Mouse (Mus musculus): ENCODE measurements around the gene Cdh1. TPM values are rescaled to one million over a fixed set of nuclear protein-coding genes. Genes with fewer than 3 reads are reported as not detected.
"Not testable (repeated sequence)": the region's sequence is repeated elsewhere in the genome, so short reads cannot be mapped to it uniquely, and the experiment has no call there.

Cdh1 gene
- total RNA-seq, 1 experiment from 2014 or later: 0.60 TPM

DNA sequence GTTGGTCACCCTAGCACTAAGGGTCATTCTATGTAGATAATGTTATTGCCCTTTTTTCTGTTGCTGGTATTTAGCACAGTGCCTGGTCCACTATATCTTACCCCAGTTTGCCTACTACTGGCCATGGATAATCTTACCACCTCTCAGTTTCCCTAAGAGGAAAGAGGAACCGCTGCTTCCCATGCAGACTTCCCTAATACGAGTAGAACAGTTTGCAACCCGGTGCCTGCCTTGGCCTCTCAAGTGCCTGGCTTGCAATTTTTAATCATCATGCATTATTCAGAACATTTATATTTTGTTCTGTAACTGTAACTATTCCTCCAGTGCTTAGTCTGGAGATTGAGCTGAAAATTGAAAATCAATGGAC, 17.5 kb upstream of the Cdh1 start:
- no peak for ATAC-seq (replicated peaks in 1 of 2; ENCODE audit: insufficient read depth in 1 of 2, low FRiP score in 2 of 2, low TSS enrichment in 1 of 2, low read depth in 1 of 2, poor library complexity in 2 of 2, severe bottlenecking in 2 of 2)

GRCm38 (mm10) chr8:106586896-106587295, 16.3 kb upstream of the Cdh1 start:
- no peak for ATAC-seq (replicated peaks in 1 of 2; ENCODE audit: insufficient read depth in 1 of 2, low FRiP score in 2 of 2, low TSS enrichment in 1 of 2, low read depth in 1 of 2, poor library complexity in 2 of 2, severe bottlenecking in 2 of 2)

DNA sequence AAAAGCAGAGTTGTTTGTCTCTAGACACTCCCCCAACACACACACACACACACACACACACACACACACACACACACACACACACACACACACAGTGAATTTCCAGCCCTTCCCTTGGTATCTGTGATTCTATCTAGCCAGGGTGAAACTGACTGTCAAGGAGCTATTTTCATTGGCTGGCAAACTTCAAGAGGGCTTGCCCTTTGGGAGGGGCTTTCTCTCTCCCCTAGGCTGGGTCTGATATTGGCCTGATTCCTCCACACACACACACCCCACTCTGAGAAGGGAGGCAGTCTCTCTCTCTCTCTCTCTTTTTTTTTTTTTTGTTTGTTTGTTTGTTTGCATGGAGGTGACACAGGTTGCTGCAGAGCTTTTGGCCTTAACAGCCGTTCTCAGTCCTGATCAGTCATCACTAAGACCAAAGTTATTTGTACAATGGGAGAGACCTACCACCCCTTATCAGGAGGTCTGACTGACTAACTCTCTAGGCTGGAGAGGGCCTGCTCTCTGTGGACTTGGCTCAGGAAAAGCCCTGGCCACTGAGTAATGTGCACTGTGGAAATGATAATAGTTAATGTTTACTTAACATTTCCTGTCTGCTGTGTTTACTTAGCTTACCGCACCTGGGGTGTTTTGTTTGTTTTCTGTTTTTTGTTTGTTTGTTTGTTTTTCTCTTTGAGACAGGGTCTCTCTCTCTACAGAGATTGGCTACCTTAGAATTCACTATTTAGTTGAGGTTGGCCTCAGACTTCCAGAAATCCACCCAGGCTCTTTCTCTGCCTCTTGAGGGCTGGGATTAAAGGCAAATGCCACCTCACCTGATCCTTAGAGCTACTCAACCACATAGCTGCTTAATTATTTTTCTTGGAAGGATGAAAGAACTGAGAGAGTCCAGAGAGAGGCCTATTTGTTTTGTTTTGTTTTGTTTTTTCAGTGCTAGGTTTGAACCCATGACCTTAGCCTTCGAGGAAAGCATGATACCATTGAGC, 14.4 kb upstream of the Cdh1 start:
- no peak for ATAC-seq (replicated peaks in 1 of 2; ENCODE audit: insufficient read depth in 1 of 2, low FRiP score in 2 of 2, low TSS enrichment in 1 of 2, low read depth in 1 of 2, poor library complexity in 2 of 2, severe bottlenecking in 2 of 2)

DNA sequence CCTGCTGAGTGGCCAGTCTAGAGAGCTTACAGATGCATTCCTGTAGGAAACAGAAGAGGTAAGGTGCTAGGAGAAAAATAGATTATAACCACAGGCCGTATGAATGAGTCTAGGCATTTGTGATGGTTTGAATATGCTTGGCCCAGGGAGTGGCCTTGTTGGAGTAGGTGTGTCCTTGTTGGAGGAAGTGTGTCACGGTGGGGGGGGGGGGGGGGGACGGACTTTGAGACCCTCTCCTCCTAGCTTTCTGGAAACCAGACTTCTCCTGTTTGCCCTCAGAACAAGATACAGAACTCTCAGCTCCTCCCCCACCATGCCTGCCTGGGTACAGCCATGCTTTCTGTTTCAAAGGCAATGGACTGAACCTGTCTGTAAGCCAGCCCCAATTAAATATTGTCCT, 10.7 kb upstream of the Cdh1 start:
- ATAC-seq (replicated peaks in 1 of 2; ENCODE audit: insufficient read depth in 1 of 2, low FRiP score in 2 of 2, low TSS enrichment in 1 of 2, low read depth in 1 of 2, poor library complexity in 2 of 2, severe bottlenecking in 2 of 2): no peak

- not testable (repeated sequence) for ATAC-seq (replicated peaks in 1 of 2; ENCODE audit: insufficient read depth in 1 of 2, low FRiP score in 2 of 2, low TSS enrichment in 1 of 2, low read depth in 1 of 2, poor library complexity in 2 of 2, severe bottlenecking in 2 of 2)
Measured at GRCm38 (mm10) chr8:106595623-106596022, 7.5 kb upstream of the Cdh1 start.

- no peak for ATAC-seq (replicated peaks in 1 of 2; ENCODE audit: insufficient read depth in 1 of 2, low FRiP score in 2 of 2, low TSS enrichment in 1 of 2, low read depth in 1 of 2, poor library complexity in 2 of 2, severe bottlenecking in 2 of 2)
Measured at GRCm38 (mm10) chr8:106597067-106597466, 6.1 kb upstream of the Cdh1 start.

- no peak for ATAC-seq (replicated peaks in 1 of 2; ENCODE audit: insufficient read depth in 1 of 2, low FRiP score in 2 of 2, low TSS enrichment in 1 of 2, low read depth in 1 of 2, poor library complexity in 2 of 2, severe bottlenecking in 2 of 2)
Measured at GRCm38 (mm10) chr8:106599265-106599979, 3.7 kb upstream of the Cdh1 start.

GRCm38 (mm10) chr8:106603933-106604332, 782 bp downstream of the Cdh1 start:
- ATAC-seq (replicated peaks in 1 of 2; ENCODE audit: insufficient read depth in 1 of 2, low FRiP score in 2 of 2, low TSS enrichment in 1 of 2, low read depth in 1 of 2, poor library complexity in 2 of 2, severe bottlenecking in 2 of 2): no peak

DNA sequence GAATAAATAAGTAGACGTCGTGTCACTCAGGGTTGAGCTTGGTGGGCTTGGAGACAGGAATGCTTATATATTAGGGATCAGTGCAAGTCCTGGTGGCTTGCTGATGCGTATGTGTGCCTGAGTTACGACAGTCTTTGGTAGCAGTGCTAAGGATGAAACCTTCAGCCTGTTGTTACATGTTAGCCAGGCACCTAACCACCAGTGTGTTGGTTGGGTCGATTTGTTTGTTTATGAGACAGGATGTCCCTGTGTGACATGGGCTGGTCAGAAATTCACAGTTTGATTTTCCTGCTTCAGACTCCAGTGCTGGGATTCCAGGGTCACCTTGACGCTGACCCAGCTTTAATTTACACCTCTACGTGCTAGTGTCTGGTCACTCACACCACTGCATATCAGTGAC, 2.5 kb downstream of the Cdh1 start:
- no peak for ATAC-seq (replicated peaks in 1 of 2; ENCODE audit: insufficient read depth in 1 of 2, low FRiP score in 2 of 2, low TSS enrichment in 1 of 2, low read depth in 1 of 2, poor library complexity in 2 of 2, severe bottlenecking in 2 of 2)

DNA sequence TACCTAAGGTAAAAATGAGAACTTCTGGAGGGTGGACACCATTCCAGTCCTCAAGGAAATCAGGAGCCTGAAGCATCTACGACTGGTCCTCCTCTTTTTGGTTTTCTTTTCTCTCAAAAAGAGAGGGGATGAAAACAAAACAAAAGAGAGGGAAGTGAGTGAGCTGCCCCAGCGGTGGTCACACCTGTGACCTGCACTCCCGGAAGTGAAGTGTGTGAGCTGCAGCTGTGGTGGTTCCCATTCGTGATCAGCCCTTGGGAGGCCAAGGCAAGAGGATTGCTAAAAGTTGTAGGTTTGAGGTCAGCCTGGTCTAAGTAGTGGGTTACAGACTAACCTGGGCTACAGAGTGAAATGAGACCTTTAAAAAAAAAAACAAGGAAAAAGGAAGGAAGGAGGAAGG, 3.0 kb downstream of the Cdh1 start:
- ATAC-seq (replicated peaks in 1 of 2; ENCODE audit: insufficient read depth in 1 of 2, low FRiP score in 2 of 2, low TSS enrichment in 1 of 2, low read depth in 1 of 2, poor library complexity in 2 of 2, severe bottlenecking in 2 of 2): no peak

DNA sequence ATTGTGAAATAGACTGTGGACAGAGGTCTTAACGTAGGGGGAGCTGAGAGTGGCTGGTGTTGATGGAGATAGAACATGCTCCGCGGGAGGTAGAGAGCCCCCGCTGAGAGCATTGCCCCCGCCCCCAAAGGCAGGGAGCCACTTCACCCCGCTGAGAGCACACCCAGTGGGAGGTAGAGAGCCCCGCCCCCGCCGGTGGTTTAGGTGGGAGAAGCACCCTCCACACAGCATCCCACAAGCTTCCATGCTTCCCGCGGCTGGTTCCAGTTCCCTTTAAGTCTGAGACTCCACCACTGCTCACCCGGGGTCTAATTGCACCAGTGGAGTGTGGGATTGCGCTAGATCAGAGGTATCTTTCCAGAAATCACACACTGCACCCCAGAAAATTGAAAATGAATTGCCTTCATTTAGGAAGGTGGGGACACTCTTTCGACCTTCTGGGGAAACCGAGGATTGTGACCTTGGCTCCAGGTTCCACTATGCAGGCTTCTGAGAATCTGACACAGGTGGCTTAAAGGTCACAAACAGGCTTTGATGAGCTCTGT, 3.5 kb downstream of the Cdh1 start:
- ATAC-seq (replicated peaks in 1 of 2; ENCODE audit: insufficient read depth in 1 of 2, low FRiP score in 2 of 2, low TSS enrichment in 1 of 2, low read depth in 1 of 2, poor library complexity in 2 of 2, severe bottlenecking in 2 of 2): no peak

- not testable (repeated sequence) for ATAC-seq (replicated peaks in 1 of 2; ENCODE audit: insufficient read depth in 1 of 2, low FRiP score in 2 of 2, low TSS enrichment in 1 of 2, low read depth in 1 of 2, poor library complexity in 2 of 2, severe bottlenecking in 2 of 2)
Measured at GRCm38 (mm10) chr8:106607783-106608182, 4.6 kb downstream of the Cdh1 start.

DNA sequence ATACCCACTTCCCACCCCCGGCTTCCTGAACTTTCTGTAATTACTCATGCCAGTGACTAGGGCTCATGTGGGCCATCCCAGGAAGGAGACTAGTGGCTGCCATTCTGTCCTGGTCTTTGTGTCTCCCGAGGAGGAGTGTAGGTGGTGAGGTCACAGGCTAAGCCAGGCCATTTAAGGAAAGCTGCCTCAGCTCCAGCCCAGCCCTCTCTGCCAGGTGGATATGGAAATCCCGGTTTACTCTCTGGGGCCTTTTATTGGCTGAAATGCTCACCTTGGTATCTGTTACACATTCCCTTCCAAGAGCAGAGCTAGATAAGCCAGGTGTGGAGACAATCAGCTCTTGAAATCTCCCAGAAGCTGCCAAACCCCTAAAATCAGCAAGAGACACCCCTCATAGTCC, 5.3 kb downstream of the Cdh1 start:
- no peak for ATAC-seq (replicated peaks in 1 of 2; ENCODE audit: insufficient read depth in 1 of 2, low FRiP score in 2 of 2, low TSS enrichment in 1 of 2, low read depth in 1 of 2, poor library complexity in 2 of 2, severe bottlenecking in 2 of 2)

GRCm38 (mm10) chr8:106609076-106609903, 6.1 kb downstream of the Cdh1 start:
- no peak for ATAC-seq (replicated peaks in 1 of 2; ENCODE audit: insufficient read depth in 1 of 2, low FRiP score in 2 of 2, low TSS enrichment in 1 of 2, low read depth in 1 of 2, poor library complexity in 2 of 2, severe bottlenecking in 2 of 2)

DNA sequence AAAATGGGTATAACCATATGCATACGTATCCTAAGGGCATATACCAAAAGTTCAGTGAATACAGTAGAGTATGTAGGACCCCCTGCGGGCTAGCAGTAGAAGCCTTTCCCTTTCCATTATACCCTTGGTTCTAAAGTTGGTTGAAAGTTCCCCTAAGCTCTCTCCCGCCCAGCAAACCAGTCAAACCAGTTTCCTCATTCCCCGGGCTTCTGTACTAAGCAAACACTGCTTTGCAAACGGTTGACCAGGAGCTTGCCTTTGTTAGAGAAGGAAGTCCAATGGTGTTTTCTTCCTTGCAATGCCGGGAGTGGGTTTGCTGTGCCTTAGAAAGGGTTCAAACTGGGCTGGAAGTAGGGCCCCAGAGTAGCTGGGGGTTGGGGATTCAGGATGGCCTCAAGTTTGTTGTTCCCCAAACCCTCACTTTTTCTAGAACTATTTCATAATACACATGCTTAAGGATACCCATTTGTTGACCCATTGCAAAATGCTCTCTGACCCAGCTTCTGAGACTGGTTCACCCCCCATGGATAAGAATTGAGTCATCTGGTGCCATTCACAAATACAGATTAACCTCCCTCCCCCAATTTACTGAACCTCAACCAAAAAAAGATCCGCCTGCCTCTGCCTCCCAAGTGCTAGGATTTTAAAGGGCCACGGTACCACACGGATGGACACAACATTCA, 7.9 kb downstream of the Cdh1 start:
- ATAC-seq (replicated peaks in 1 of 2; ENCODE audit: insufficient read depth in 1 of 2, low FRiP score in 2 of 2, low TSS enrichment in 1 of 2, low read depth in 1 of 2, poor library complexity in 2 of 2, severe bottlenecking in 2 of 2): peak in 1 of 2 experiments; percentile 3; a peak in 1 of 4 replicates

GRCm38 (mm10) chr8:106612047-106612446, 8.9 kb downstream of the Cdh1 start:
- ATAC-seq (replicated peaks in 1 of 2; ENCODE audit: insufficient read depth in 1 of 2, low FRiP score in 2 of 2, low TSS enrichment in 1 of 2, low read depth in 1 of 2, poor library complexity in 2 of 2, severe bottlenecking in 2 of 2): peak; percentile 12 to 49; a peak in 1 of 4 replicates

DNA sequence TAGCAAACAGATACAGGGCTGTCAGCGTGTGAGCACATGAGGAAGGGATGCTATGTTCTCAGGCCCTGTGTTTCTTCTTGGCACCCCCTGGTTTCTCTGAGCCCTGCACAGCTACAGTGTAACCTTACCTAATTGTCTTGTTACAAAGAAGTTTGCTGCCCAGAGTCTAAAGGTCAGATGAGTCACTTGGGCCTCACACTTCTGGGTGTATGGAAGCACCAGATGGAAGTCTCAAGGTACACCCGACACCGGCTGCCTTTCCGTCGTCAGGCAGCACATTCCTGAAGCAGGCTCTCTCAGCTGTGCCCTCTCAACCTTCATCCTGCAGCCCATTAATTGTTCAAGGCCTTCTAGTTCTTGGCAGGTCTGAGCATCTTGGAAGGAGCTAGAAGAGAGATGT, 11.6 kb downstream of the Cdh1 start:
- no peak for ATAC-seq (replicated peaks in 1 of 2; ENCODE audit: insufficient read depth in 1 of 2, low FRiP score in 2 of 2, low TSS enrichment in 1 of 2, low read depth in 1 of 2, poor library complexity in 2 of 2, severe bottlenecking in 2 of 2)

Data from hematopoietic stem cell, adult 5-6 weeks (primary cell).